Mouse (Mus musculus) myocyte (in vitro differentiated cells): ENCODE data around the gene Gm10717.
"Not testable (repeated sequence)": the region's sequence is repeated elsewhere in the genome, so short reads cannot be mapped to it uniquely, and the experiment has no call there.

ENCODE experiments used
- MAX ChIP-seq: IDR thresholded peaks from one replicate; pipeline ENCODE4 v1.6.1; 2011; ENCODE audit warnings: low read depth, mild to moderate bottlenecking, control low read depth
- MYOG ChIP-seq, 3 experiments: IDR thresholded peaks; one replicate each; pipeline ENCODE4 v1.6.1; 2011; ENCODE audit warnings: control low read depth in 2 of 3, low read depth in 2 of 3, mild to moderate bottlenecking in 2 of 3; ENCODE audit not compliant: insufficient read length in 2 of 3, control insufficient read depth in 1 of 3, insufficient read depth in 1 of 3
- POLR2A ChIP-seq: IDR thresholded peaks from one replicate; pipeline ENCODE4 v1.6.1; 2011; ENCODE audit warnings: low read depth, mild to moderate bottlenecking, control low read depth, moderate library complexity; ENCODE audit not compliant: insufficient read length
- POLR2AphosphoS2 ChIP-seq: IDR thresholded peaks from one replicate; pipeline ENCODE4 v1.6.1; 2011; ENCODE audit warnings: low read depth, control low read depth; ENCODE audit not compliant: insufficient read length
- TCF12 ChIP-seq: IDR thresholded peaks from one replicate; pipeline ENCODE4 v1.6.1; 2011; ENCODE audit warnings: mild to moderate bottlenecking, control low read depth; ENCODE audit not compliant: poor library complexity, insufficient read depth, severe bottlenecking
- USF1 ChIP-seq: IDR thresholded peaks from one replicate; pipeline ENCODE4 v1.6.1; 2011; ENCODE audit warnings: low read depth, mild to moderate bottlenecking, control low read depth, moderate library complexity

GRCm38 (mm10) chr9:3000445-3000972 lies 24.7 kb upstream of the Gm10717 start, which contains the start of gene Gm10722:
- TF ChIP-seq POLR2AphosphoS2; POLR2A; TCF12; USF1; MYOG (IDR thresholded peaks at IDR 0.05; ENCODE audit: control insufficient read depth in 1 of 3, insufficient read depth in 1 of 3, insufficient read length in 2 of 3, low read depth in 2 of 3); MAX: not testable (repeated sequence)
